Mouse (Mus musculus): ENCODE results near the gene Peli1.

Gene Peli1

GRCm38 (mm10) chr11:21098457-21098856 is 7.4 kb downstream of the Peli1 start:
- TF ChIP-seq NANOG (IDR thresholded peaks at IDR 0.05; ENCODE audit: borderline replicate concordance, low read length), result no peak
- no peak for TF ChIP-seq POU5F1 (IDR thresholded peaks at IDR 0.05; ENCODE audit: borderline replicate concordance, low read length)
- TF ChIP-seq CTCF (conservative IDR thresholded peaks at IDR 0.05; ENCODE audit: low read length), result no peak
- no peaks in the 10 kb centered on the region for H3K36me3 ChIP-seq (ENCODE audit: insufficient read depth, low read length)
- H3K9me3 ChIP-seq (ENCODE audit: low read length), result no peaks in the 10 kb centered on the region
- H3K4me3 ChIP-seq (replicated peaks; ENCODE audit: low read length), result no peak overlapping the region
- peaks cover 14% of the 10 kb centered on the region for H3K4me1 ChIP-seq (replicated peaks; ENCODE audit: low read depth, low read length)
- H3K27me3 ChIP-seq (ENCODE audit: insufficient read depth, low read length), result no peaks in the 10 kb centered on the region

- TF ChIP-seq CTCF (conservative IDR thresholded peaks at IDR 0.05; ENCODE audit: low read length), result no peak
- no peak for TF ChIP-seq NANOG (IDR thresholded peaks at IDR 0.05; ENCODE audit: borderline replicate concordance, low read length)
- no peak for TF ChIP-seq POU5F1 (IDR thresholded peaks at IDR 0.05; ENCODE audit: borderline replicate concordance, low read length)
- H3K4me3 ChIP-seq (replicated peaks; ENCODE audit: low read length), result no peak overlapping the region
- no peaks in the 10 kb centered on the region for H3K36me3 ChIP-seq (ENCODE audit: insufficient read depth, low read length)
- H3K27me3 ChIP-seq (ENCODE audit: insufficient read depth, low read length), result no peaks in the 10 kb centered on the region
- H3K4me1 ChIP-seq (replicated peaks; ENCODE audit: low read depth, low read length), result peaks cover 11% of the 10 kb centered on the region; the same call in 1 of the 2 replicates
- no peaks in the 10 kb centered on the region for H3K9me3 ChIP-seq (ENCODE audit: low read length)
Observed at GRCm38 (mm10) chr11:21100704-21101103, 9.6 kb downstream of the Peli1 start.

- H3K9me3 ChIP-seq (ENCODE audit: low read length), result no peaks in the 10 kb centered on the region
- no peak for TF ChIP-seq POU5F1 (IDR thresholded peaks at IDR 0.05; ENCODE audit: borderline replicate concordance, low read length)
- no peak for TF ChIP-seq CTCF (conservative IDR thresholded peaks at IDR 0.05; ENCODE audit: low read length)
- no peaks in the 10 kb centered on the region for H3K36me3 ChIP-seq (ENCODE audit: insufficient read depth, low read length)
- H3K27me3 ChIP-seq (ENCODE audit: insufficient read depth, low read length), result no peaks in the 10 kb centered on the region
- H3K4me3 ChIP-seq (replicated peaks; ENCODE audit: low read length), result no peak overlapping the region
- peaks cover 9% of the 10 kb centered on the region; the same call in 1 of the 2 replicates for H3K4me1 ChIP-seq (replicated peaks; ENCODE audit: low read depth, low read length)
Observed at GRCm38 (mm10) chr11:21101286-21101685, 10.2 kb downstream of the Peli1 start.

- H3K36me3 ChIP-seq (ENCODE audit: insufficient read depth, low read length), result peaks cover 6% of the 10 kb centered on the region
- H3K4me1 ChIP-seq (replicated peaks; ENCODE audit: low read depth, low read length), result peaks cover 5% of the 10 kb centered on the region; the same call in 1 of the 2 replicates
- no peak overlapping the region for H3K4me3 ChIP-seq (replicated peaks; ENCODE audit: low read length)
- TF ChIP-seq CTCF (conservative IDR thresholded peaks at IDR 0.05; ENCODE audit: low read length) (no peak), NANOG (IDR thresholded peaks at IDR 0.05; ENCODE audit: borderline replicate concordance, low read length) (no peak), POU5F1 (IDR thresholded peaks at IDR 0.05; ENCODE audit: borderline replicate concordance, low read length) (no peak)
- H3K9me3 ChIP-seq (ENCODE audit: low read length), result no peaks in the 10 kb centered on the region
- no peaks in the 10 kb centered on the region for H3K27me3 ChIP-seq (ENCODE audit: insufficient read depth, low read length)
Observed at GRCm38 (mm10) chr11:21102273-21103005, 11.3 kb downstream of the Peli1 start.

- TF ChIP-seq POU5F1 (IDR thresholded peaks at IDR 0.05; ENCODE audit: borderline replicate concordance, low read length) (no peak), NANOG (IDR thresholded peaks at IDR 0.05; ENCODE audit: borderline replicate concordance, low read length) (no peak), CTCF (conservative IDR thresholded peaks at IDR 0.05; ENCODE audit: low read length) (no peak)
- peaks cover 6% of the 10 kb centered on the region for H3K36me3 ChIP-seq (ENCODE audit: insufficient read depth, low read length)
- no peaks in the 10 kb centered on the region for H3K9me3 ChIP-seq (ENCODE audit: low read length)
- peaks cover 5% of the 10 kb centered on the region; the same call in 1 of the 2 replicates for H3K4me1 ChIP-seq (replicated peaks; ENCODE audit: low read depth, low read length)
- no peak overlapping the region for H3K4me3 ChIP-seq (replicated peaks; ENCODE audit: low read length)
- H3K27me3 ChIP-seq (ENCODE audit: insufficient read depth, low read length), result no peaks in the 10 kb centered on the region
Observed at GRCm38 (mm10) chr11:21103186-21103585, 12.1 kb downstream of the Peli1 start.

GRCm38 (mm10) chr11:21105393-21105792 is 14.3 kb downstream of the Peli1 start:
- TF ChIP-seq NANOG (IDR thresholded peaks at IDR 0.05; ENCODE audit: borderline replicate concordance, low read length) (no peak), CTCF (conservative IDR thresholded peaks at IDR 0.05; ENCODE audit: low read length) (no peak), POU5F1 (IDR thresholded peaks at IDR 0.05; ENCODE audit: borderline replicate concordance, low read length) (no peak)
- H3K4me1 ChIP-seq (replicated peaks; ENCODE audit: low read depth, low read length), result peaks cover 5% of the 10 kb centered on the region; the same call in 1 of the 2 replicates
- H3K36me3 ChIP-seq (ENCODE audit: insufficient read depth, low read length), result peaks cover 6% of the 10 kb centered on the region
- no peaks in the 10 kb centered on the region for H3K9me3 ChIP-seq (ENCODE audit: low read length)
- no peaks in the 10 kb centered on the region for H3K27me3 ChIP-seq (ENCODE audit: insufficient read depth, low read length)
- no peak overlapping the region for H3K4me3 ChIP-seq (replicated peaks; ENCODE audit: low read length)

- Histone ChIP-seq H3K36me3 (ENCODE audit: insufficient read depth, low read length) (peaks cover 6% of the 10 kb centered on the region), H3K4me1 (replicated peaks; ENCODE audit: low read depth, low read length) (no peaks in the 10 kb centered on the region), H3K27me3 (ENCODE audit: insufficient read depth, low read length) (no peaks in the 10 kb centered on the region), H3K4me3 (replicated peaks; ENCODE audit: low read length) (no peak overlapping the region), H3K9me3 (ENCODE audit: low read length) (no peaks in the 10 kb centered on the region)
- TF ChIP-seq NANOG (IDR thresholded peaks at IDR 0.05; ENCODE audit: borderline replicate concordance, low read length), result no peak
Observed at GRCm38 (mm10) chr11:21107120-21107519, 16.0 kb downstream of the Peli1 start.

- Histone ChIP-seq H3K4me1 (replicated peaks; ENCODE audit: low read depth, low read length) (peaks cover 10% of the 10 kb centered on the region; the same call in 1 of the 2 replicates), H3K27me3 (ENCODE audit: insufficient read depth, low read length) (no peaks in the 10 kb centered on the region), H3K4me3 (replicated peaks; ENCODE audit: low read length) (no peak overlapping the region), H3K36me3 (ENCODE audit: insufficient read depth, low read length) (peaks cover 6% of the 10 kb centered on the region), H3K9me3 (ENCODE audit: low read length) (no peaks in the 10 kb centered on the region)
- no peak for TF ChIP-seq NANOG (IDR thresholded peaks at IDR 0.05; ENCODE audit: borderline replicate concordance, low read length)
- no peak for TF ChIP-seq POU5F1 (IDR thresholded peaks at IDR 0.05; ENCODE audit: borderline replicate concordance, low read length)
- TF ChIP-seq CTCF (conservative IDR thresholded peaks at IDR 0.05; ENCODE audit: low read length), result no peak
Observed at GRCm38 (mm10) chr11:21109279-21109678, 18.2 kb downstream of the Peli1 start.

- H3K4me1 ChIP-seq (replicated peaks; ENCODE audit: low read depth, low read length), result peaks cover 10% of the 10 kb centered on the region; the same call in 1 of the 2 replicates
- H3K4me3 ChIP-seq (replicated peaks; ENCODE audit: low read length), result no peak overlapping the region
- no peaks in the 10 kb centered on the region for H3K27me3 ChIP-seq (ENCODE audit: insufficient read depth, low read length)
- H3K36me3 ChIP-seq (ENCODE audit: insufficient read depth, low read length), result no peaks in the 10 kb centered on the region
- TF ChIP-seq CTCF (conservative IDR thresholded peaks at IDR 0.05; ENCODE audit: low read length) (no peak), NANOG (IDR thresholded peaks at IDR 0.05; ENCODE audit: borderline replicate concordance, low read length) (no peak), POU5F1 (IDR thresholded peaks at IDR 0.05; ENCODE audit: borderline replicate concordance, low read length) (no peak)
- H3K9me3 ChIP-seq (ENCODE audit: low read length), result no peaks in the 10 kb centered on the region
Observed at GRCm38 (mm10) chr11:21114516-21114915, 23.4 kb downstream of the Peli1 start.
